Mouse (Mus musculus) CH12.LX (cell line): ENCODE results near the gene Glo1. TPM values are rescaled to one million over a fixed set of nuclear protein-coding genes. Genes with fewer than 3 reads are reported as not detected.

Source experiments
- DNase-seq: peaks from one replicate; pipeline ENCODE4 v3.0.0-alpha.2; 2013; ENCODE audit errors: extremely low read depth
- H3K27ac ChIP-seq: 2 replicates; pipeline ENCODE4 v1.5.1; 2012; ENCODE audit warnings: low read depth, mild to moderate bottlenecking, control low read depth, moderate library complexity; ENCODE audit not compliant: insufficient read depth
- H3K27me3 ChIP-seq: replicated peaks from 2 replicates; pipeline ENCODE3; 2012; ENCODE audit warnings: inconsistent platforms
- H3K36me3 ChIP-seq, 2 experiments: replicated peaks in 1 of 2; 2 replicates each; pipeline versions ENCODE3 to v1.6.1; 2012; ENCODE audit warnings: inconsistent platforms in 1 of 2, low read length in 1 of 2, mild to moderate bottlenecking in 1 of 2, mixed read lengths in 1 of 2, moderate library complexity in 1 of 2; ENCODE audit not compliant: control insufficient read depth in 1 of 2, insufficient read depth in 1 of 2
- H3K4me1 ChIP-seq, 2 experiments: 2 replicates each; pipeline ENCODE4 v1.6.1; 2012; ENCODE audit warnings: inconsistent platforms in 1 of 2, moderate library complexity in 1 of 2; ENCODE audit not compliant: insufficient read depth in 2 of 2, control insufficient read depth in 1 of 2
- H3K4me2 ChIP-seq: 2 replicates; pipeline ENCODE4 v1.6.1; 2012; ENCODE audit warnings: low read depth, mild to moderate bottlenecking, control low read depth; ENCODE audit not compliant: poor library complexity, insufficient read depth, severe bottlenecking
- H3K4me3 ChIP-seq, 3 experiments: fragments of 150-350 bp in 1 of 3; sonication (generic) in 1 of 3; replicated peaks in 1 of 3; 2 replicates each; pipeline versions ENCODE3 to v1.5.1; 2011 to 2012; ENCODE audit warnings: low read depth in 2 of 3, low read length in 2 of 3, mild to moderate bottlenecking in 2 of 3, moderate library complexity in 2 of 3, control low read depth in 1 of 3, improper control_type of control experiment in 1 of 3, inconsistent platforms in 1 of 3, mixed read lengths in 1 of 3; ENCODE audit not compliant: poor library complexity in 1 of 3
- H3K79me2 ChIP-seq: replicated peaks from 2 replicates; pipeline ENCODE4 v1.6.1; 2012; ENCODE audit warnings: mild to moderate bottlenecking, moderate library complexity; ENCODE audit not compliant: control insufficient read depth, poor library complexity, insufficient read depth, severe bottlenecking; ENCODE audit errors: extremely low read depth
- H3K9ac ChIP-seq: 2 replicates; pipeline ENCODE4 v1.6.1; 2012; ENCODE audit warnings: low read depth, mild to moderate bottlenecking, control low read depth, moderate library complexity; ENCODE audit not compliant: insufficient read depth
- H3K9me3 ChIP-seq: replicated peaks from 2 replicates; pipeline ENCODE3; 2012; ENCODE audit warnings: low read length, inconsistent platforms, mixed read lengths
- CHD1 ChIP-seq: IDR thresholded peaks from 2 replicates; pipeline ENCODE4 v1.6.1; 2012; ENCODE audit warnings: low read depth, low read length, improper control_type of control experiment, inconsistent platforms
- ELF1 ChIP-seq: IDR thresholded peaks from 2 replicates; pipeline ENCODE4 v1.6.1; 2014; ENCODE audit warnings: low read depth, mild to moderate bottlenecking, inconsistent platforms, low read length, improper control_type of control experiment
- EP300 ChIP-seq: IDR thresholded peaks from 2 replicates; pipeline ENCODE4 v1.6.1; 2011; ENCODE audit warnings: low read length, improper control_type of control experiment
- ETS1 ChIP-seq: conservative IDR thresholded peaks from 2 replicates; pipeline ENCODE4 v1.6.1; 2012; ENCODE audit warnings: low read depth, mild to moderate bottlenecking, inconsistent platforms, low read length, improper control_type of control experiment, moderate library complexity
- HCFC1 ChIP-seq: IDR thresholded peaks from 2 replicates; pipeline ENCODE4 v1.6.1; 2012; ENCODE audit warnings: low read depth, mild to moderate bottlenecking, inconsistent platforms, low read length, improper control_type of control experiment
- IRF4 ChIP-seq: IDR thresholded peaks from 2 replicates; pipeline ENCODE4 v1.6.1; 2014; ENCODE audit warnings: low read depth, mild to moderate bottlenecking, inconsistent platforms, low read length, improper control_type of control experiment
- JUN ChIP-seq: IDR thresholded peaks from 2 replicates; pipeline ENCODE4 v1.6.1; 2011; ENCODE audit warnings: low read depth, mild to moderate bottlenecking, low read length, improper control_type of control experiment, moderate library complexity; ENCODE audit not compliant: insufficient read depth
- JUND ChIP-seq: conservative IDR thresholded peaks from 2 replicates; pipeline ENCODE4 v1.6.1; 2011; ENCODE audit warnings: low read depth, low read length, improper control_type of control experiment
- KAT2A ChIP-seq: IDR thresholded peaks from 2 replicates; pipeline ENCODE4 v1.6.1; 2012; ENCODE audit warnings: low read length, improper control_type of control experiment, inconsistent platforms; ENCODE audit not compliant: insufficient replicate concordance
- MAFK ChIP-seq: IDR thresholded peaks from 2 replicates; pipeline ENCODE4 v1.6.1; 2011; ENCODE audit warnings: low read length, improper control_type of control experiment; ENCODE audit not compliant: insufficient replicate concordance
- MXI1 ChIP-seq: IDR thresholded peaks from 2 replicates; pipeline ENCODE4 v1.6.1; 2011; ENCODE audit warnings: mild to moderate bottlenecking, low read depth, low read length, improper control_type of control experiment
- MYC ChIP-seq: IDR thresholded peaks from 2 replicates; pipeline ENCODE4 v1.6.1; 2011; ENCODE audit warnings: low read depth, mild to moderate bottlenecking, improper control_type of control experiment, low read length
- PAX5 ChIP-seq: IDR thresholded peaks from 2 replicates; pipeline ENCODE4 v1.6.1; 2012; ENCODE audit warnings: low read length, inconsistent platforms, mixed read lengths
- POLR2A ChIP-seq: IDR thresholded peaks from 2 replicates; pipeline ENCODE4 v1.6.1; 2011; ENCODE audit warnings: low read depth, mild to moderate bottlenecking, improper control_type of control experiment, low read length
- POLR2AphosphoS2 ChIP-seq: IDR thresholded peaks from 2 replicates; pipeline ENCODE4 v1.6.1; 2011; ENCODE audit warnings: low read depth, low read length, improper control_type of control experiment
- RCOR1 ChIP-seq: conservative IDR thresholded peaks from 2 replicates; pipeline ENCODE4 v1.6.1; 2012; ENCODE audit warnings: low read depth, mild to moderate bottlenecking, inconsistent platforms, low read length, improper control_type of control experiment
- TCF12 ChIP-seq: IDR thresholded peaks from 2 replicates; pipeline ENCODE4 v1.6.1; 2014; ENCODE audit warnings: low read depth, mild to moderate bottlenecking, inconsistent platforms, low read length, improper control_type of control experiment
- USF2 ChIP-seq: conservative IDR thresholded peaks from 2 replicates; pipeline ENCODE4 v1.6.1; 2011; ENCODE audit warnings: low read depth, low read length, improper control_type of control experiment
- ZC3H11A ChIP-seq: IDR thresholded peaks from 2 replicates; pipeline ENCODE4 v1.6.1; 2012; ENCODE audit warnings: low read depth, mild to moderate bottlenecking, inconsistent platforms, low read length, improper control_type of control experiment
- ZMIZ1 ChIP-seq: IDR thresholded peaks from 2 replicates; pipeline ENCODE4 v1.6.1; 2012; ENCODE audit warnings: low read depth, mild to moderate bottlenecking, inconsistent platforms, low read length, improper control_type of control experiment
- dilution Hi-C: fragments of 300-500 bp; cut with MboI; formaldehyde crosslinking; loops from 2 replicates; pipeline ENCODE4 v1.14.3; 2020; ENCODE audit warnings: low sequenced_read_pairs; ENCODE audit not compliant: extremely low pct_unique_long_range_greater_than_20kb, extremely low pct_ligation_motif_present
- in situ Hi-C: fragments of 300-500 bp; cut with MboI; formaldehyde crosslinking; loops from 3 replicates; pipeline ENCODE4 v1.14.3; 2019; ENCODE audit warnings: low sequenced_read_pairs, low pct_ligation_motif_present, low pct_unique_long_range_greater_than_20kb, mixed read lengths
- polyA plus RNA-seq: library from polyadenylated mRNA; unstranded; fragments of >175 nt; gene quantifications from 2 replicates; pipeline ENCODE4 v1.2.1, GENCODE M21; 2012; ENCODE audit warnings: low read depth; ENCODE audit not compliant: insufficient read length
- total RNA-seq, 2 experiments: library from RNA; depleted of rRNA; stranded (reverse); fragments of 300-350 nt in 1 of 2; fragments of >200 nt in 1 of 2; gene quantifications; 2 replicates each; pipeline ENCODE4 v1.2.3; 2012 to 2014

Glo1 gene
- total and polyA plus RNA-seq, 3 experiments = 143 to 283 (median 170) TPM

DNA sequence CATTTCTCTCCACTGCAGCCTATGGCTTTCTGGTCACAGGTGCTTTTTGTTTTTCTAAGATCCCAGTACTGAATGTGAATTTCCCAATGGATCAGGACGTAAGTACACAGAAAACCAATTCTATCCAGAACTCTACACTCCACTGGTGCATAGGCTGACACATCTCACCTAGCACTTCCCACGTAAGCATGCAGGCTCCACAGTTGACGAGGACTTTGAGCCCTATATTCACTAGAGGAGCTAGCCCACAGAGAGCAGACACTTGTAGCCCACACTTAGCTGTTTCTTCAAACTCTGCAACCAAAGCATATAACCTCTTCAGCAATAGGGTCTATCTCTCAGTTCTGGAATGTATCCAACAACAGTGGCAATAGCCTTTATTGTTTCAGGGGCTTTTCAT lies 70.2 kb downstream of the Glo1 start:
- no peaks in the 10 kb centered on the region for H3K79me2 ChIP-seq
- H3K27ac ChIP-seq = no peak overlapping the region
- H3K4me3 ChIP-seq = no peak overlapping the region
- peaks cover 0 to 5% of the 10 kb centered on the region in 2 experiments; a peak in 1 of 4 replicates for H3K4me1 ChIP-seq
- no peak overlapping the region for H3K4me2 ChIP-seq
- dilution Hi-C loops = no loop called here
- peaks cover 0 to 7% of the 10 kb centered on the region in 2 experiments for H3K36me3 ChIP-seq
- no peaks in the 10 kb centered on the region for H3K27me3 ChIP-seq
- H3K9ac ChIP-seq = no peak overlapping the region
- DNase-seq = no peak
- in situ Hi-C loops = loop anchor here (10.0 kb wide), 1 partner anchor 128 kb away; no protein-coding TSS in a partner anchor
- TF ChIP-seq ETS1 (no peak), RCOR1 (no peak), JUN (no peak), ZMIZ1 (no peak), PAX5 (no peak), MYC (no peak), POLR2A (no peak), CHD1 (no peak), HCFC1 (no peak), EP300 (no peak), JUND (no peak), ELF1 (no peak), KAT2A (no peak), IRF4 (no peak), ZC3H11A (no peak), POLR2AphosphoS2 (no peak), MAFK (no peak)
- no peaks in the 10 kb centered on the region for H3K9me3 ChIP-seq

DNA sequence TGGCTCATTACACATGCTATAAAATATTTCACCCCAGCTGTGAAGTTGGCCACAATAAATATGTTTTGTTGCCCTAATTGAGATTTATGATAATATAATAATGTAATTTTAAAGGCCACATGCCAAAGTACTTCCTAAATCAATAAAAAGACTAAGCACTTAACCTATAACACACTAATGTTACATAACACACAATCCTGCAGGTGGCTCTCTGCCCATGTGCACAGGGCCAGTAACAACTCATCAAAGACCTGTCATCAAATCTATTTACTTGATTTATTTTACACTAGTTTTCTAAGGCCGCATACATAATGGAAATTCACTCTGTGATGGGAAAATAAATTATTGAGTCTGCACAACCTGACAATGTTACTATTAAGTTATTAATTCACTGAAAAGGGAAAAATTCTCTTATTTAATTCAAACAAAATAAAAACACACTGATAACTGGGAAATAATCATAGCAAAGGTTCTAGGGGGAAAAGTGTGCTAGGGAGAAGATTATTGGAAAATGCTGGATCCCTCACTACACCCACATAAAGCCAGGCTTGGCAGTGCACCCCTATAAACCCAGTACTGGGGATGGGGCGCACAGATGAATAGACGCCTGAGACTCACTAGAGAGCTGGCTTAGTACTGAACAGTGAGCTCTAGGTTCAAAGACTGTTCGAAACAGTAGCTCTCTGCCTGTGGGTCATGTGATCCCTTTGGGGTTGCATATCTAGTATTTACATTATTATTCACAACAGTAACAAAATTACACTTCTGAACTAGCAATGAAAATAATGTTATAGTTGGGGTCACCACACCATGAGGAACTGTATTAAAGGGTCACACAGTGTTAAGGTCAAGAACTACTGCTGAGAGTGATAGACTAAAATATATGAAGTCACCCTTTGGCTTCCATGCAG lies 73.4 kb downstream of the Glo1 start:
- TF ChIP-seq USF2 (no peak), ZMIZ1 (no peak), PAX5 (no peak), EP300 (no peak), KAT2A (no peak), HCFC1 (no peak), CHD1 (no peak), ZC3H11A (no peak), MAFK (no peak), IRF4 (no peak), TCF12 (no peak), MXI1 (no peak), JUND (no peak)
- H3K4me1 ChIP-seq = no peaks in the 10 kb centered on the region
- DNase-seq = no peak
- H3K27me3 ChIP-seq = no peaks in the 10 kb centered on the region
- no peaks in the 10 kb centered on the region for H3K9me3 ChIP-seq
- in situ Hi-C loops (loop anchor here (10.0 kb wide), 1 partner anchor 132 kb away; no protein-coding TSS in a partner anchor), dilution Hi-C loops (no loop called here)
- no peaks in the 10 kb centered on the region for H3K79me2 ChIP-seq
- H3K9ac ChIP-seq = no peak overlapping the region
- H3K36me3 ChIP-seq = peaks cover 0 to 12% of the 10 kb centered on the region in 2 experiments
- H3K4me2 ChIP-seq = no peak overlapping the region
- no peak overlapping the region for H3K4me3 ChIP-seq
- H3K27ac ChIP-seq = no peak overlapping the region
